Mouse (Mus musculus): ENCODE results near the gene Slc36a1.

- TF ChIP-seq CTCF (conservative IDR thresholded peaks at IDR 0.05; ENCODE audit: low read length) (no peak), POU5F1 (IDR thresholded peaks at IDR 0.05; ENCODE audit: borderline replicate concordance, low read length) (no peak), NANOG (IDR thresholded peaks at IDR 0.05; ENCODE audit: borderline replicate concordance, low read length) (no peak)
Measured at GRCm38 (mm10) chr11:55183124-55183523, 21.0 kb upstream of the Slc36a1 start.
